Mouse (Mus musculus) activated CD4-positive, CD25-positive, alpha-beta regulatory T cell, adult 4 months (primary cell): ENCODE measurements at regions not wholly inside any gene's neighbourhood (a gene's known extent, or its start where the extent isn't known, plus 50 kb on each side); places are given as distances from the start of the nearest gene placed in this dataset.

Source experiments
- ATAC-seq: one replicate; pipeline ENCODE4 v1.8.0; 2017

DNA sequence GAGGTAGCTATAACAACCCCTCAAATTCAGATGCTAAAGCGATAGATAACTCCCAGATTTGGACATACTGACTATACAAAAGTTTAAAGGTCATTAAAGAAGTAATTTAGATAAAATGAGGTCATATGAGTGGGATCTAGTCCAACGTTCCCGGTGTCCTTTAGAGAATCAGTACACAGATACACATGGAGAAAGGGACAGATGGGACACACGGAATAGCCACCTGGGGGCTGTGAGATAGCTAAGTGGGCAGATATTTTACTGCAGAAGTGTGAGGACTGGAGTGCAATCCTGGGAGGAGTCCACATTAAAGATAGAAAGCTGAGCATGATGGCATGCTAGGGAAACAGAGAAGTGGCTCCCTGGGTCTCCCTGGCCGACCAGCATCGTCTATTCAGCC, 164.1 kb upstream of the Castor2 start:
- ATAC-seq = no peak

DNA sequence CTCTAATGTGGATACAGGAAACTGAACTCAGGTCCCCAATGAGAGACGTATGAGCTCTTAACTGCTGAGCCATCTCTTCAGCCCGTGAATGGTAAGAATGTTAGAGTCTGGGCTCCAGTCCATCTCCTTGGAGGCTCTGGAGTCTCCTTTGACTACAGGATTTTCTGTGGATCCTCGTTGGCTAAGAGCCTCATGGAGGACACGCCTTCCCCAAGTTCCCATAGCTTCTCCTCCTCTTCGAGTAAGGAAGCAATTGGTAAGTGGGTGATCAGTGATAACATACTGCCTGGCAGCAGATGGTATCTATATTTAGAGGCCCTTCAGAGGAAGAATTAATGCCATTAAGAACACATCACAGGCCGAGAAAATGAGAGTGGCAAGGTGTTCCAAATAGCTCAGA, 164.5 kb upstream of the Castor2 start:
- ATAC-seq = no peak

DNA sequence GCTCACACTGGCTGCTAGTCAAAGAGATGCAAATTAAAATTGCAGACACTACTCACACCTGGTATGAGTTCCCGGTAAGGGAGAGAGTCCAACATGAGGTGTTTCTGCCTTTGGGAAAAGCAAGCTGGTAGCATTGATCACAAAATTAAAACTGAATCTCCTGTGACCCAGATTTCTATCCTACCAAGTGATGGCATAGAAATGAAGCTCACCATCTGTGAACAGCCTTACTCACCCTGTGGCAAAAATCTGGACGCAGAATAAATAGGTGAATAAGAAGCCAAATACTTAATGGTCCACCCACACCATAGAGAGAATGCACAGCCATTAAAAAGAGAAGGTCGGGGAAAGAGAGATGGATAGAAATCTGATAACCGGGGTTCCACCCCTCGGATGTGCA, 169.4 kb upstream of the Castor2 start:
- ATAC-seq = no peak

DNA sequence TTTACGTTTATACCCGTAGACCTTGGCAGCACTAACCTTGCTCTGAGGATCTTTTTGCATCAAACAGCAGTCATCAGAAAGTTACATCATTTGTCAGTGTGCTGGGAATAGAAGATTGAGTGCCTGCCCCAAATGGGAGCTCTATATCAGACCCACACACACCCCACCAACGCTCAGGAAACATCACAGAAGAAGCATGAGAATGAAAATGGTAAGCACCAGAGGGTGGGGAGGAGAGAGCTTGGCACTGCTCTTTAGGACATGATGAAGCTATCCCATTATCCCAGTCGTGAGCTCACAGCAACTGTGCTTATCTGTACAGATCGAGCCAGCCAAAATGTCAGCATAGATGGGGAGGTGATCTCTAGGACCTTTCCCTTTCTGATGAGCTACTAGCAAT, 172.5 kb upstream of the Castor2 start:
- no peak for ATAC-seq

DNA sequence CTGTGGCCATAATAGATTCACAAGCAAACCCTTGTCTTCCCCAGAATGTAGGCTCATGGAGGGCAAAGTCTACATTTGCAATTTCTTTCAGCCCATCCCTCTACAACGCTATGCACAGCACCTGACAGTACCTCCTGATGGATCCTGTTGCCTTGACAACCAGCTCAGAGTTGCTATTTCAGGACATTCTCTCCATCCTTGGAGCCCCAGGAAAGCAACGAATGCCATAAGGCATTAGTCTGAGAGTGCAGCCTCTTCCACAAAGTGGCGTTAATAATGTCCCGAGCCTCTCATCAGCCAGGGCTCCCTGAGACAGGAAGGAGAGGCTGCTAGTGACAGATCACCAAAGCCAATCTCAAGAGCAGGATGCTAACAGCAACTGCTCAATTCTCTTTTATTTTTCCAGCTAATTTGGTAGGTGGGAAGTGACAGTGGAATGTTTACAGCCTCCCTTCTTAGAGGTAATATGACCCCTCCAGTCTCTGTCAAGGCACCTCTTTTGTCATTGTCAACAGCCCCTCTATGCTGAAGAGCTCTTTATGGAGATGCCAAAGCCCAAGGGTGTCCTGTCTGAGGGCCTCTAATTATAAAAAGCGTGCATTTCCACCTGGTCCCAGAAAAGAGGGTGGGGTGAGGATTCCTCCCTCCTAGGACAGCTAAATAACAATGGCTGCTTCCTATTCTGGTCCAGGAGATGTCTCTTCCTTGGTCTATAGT, 174.2 kb upstream of the Castor2 start:
- no peak for ATAC-seq

DNA sequence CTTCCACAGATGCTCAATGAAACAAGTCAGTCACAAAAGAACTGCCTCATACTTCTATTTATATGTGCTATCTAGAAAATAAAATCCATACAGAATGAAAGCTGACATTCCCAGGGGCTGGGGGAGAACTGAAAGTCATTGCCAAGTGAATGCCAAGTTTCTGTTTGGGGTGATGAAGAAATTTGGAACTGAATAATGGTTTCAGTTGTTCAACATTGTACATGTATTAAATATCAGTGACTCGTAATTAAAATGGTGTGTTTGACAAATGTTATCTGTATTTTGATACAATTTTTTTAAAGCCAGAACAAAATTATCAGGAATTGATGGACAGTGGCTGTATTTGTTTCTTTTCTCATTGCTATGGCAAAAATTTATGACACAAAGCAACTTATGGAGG, 177.3 kb upstream of the Castor2 start:
- no peak for ATAC-seq

DNA sequence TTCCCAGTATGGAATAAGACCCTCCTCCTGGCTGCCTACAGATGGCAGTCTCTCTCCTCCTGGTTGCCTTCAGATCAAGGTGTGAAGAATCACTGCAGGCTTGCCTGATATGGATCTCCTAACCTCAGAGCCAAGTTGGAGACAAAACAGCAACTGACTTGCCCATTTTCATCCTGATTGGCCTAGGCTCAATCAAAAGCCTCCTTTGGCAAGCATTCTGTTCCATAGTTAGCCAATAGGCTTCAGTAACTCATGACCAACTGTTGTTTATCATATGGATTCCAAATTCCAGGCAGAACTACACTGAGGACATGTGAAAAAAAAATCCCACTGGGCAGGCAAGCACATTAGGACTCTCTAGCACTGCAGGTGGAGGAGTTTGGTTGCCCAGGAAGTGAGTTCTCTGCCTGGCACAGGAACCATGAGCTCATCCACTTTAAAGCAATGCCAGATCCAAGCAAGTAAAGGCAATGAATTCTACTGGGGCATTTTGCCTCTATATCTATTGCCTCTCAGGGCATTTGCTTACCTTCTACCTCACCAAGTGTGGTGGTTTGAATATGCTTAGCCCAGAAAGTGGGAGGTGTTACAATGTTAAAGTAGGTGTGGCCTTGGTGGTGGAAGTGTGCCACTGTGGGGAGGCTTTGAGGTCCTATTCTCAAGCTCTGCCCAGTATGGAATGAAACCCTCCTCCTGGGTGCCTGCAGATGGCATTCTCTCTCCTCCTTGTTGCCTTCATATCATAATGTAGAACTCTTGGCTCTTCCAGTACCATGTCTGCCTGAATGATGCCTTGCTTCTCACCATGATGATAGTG, 183.6 kb upstream of the Castor2 start:
- no peak for ATAC-seq

DNA sequence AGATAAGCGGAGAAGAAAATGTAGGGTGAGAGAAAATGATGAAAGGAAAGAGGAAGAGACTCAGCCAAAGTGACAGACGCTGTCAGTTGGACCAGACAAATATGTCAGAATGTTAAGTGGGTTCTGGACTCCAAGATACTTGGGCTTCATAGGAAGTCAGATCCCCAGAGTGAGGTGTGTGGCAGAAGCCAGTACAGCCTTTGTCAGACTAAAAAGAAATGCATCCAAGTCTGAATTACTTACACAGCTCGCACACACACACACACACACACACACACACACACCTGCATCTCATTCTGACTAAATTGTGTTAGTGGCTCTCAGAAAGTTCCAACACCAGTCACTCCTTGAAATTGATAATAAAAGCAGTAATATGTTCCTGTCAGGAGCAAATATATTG, 192.1 kb upstream of the Castor2 start:
- no peak for ATAC-seq

DNA sequence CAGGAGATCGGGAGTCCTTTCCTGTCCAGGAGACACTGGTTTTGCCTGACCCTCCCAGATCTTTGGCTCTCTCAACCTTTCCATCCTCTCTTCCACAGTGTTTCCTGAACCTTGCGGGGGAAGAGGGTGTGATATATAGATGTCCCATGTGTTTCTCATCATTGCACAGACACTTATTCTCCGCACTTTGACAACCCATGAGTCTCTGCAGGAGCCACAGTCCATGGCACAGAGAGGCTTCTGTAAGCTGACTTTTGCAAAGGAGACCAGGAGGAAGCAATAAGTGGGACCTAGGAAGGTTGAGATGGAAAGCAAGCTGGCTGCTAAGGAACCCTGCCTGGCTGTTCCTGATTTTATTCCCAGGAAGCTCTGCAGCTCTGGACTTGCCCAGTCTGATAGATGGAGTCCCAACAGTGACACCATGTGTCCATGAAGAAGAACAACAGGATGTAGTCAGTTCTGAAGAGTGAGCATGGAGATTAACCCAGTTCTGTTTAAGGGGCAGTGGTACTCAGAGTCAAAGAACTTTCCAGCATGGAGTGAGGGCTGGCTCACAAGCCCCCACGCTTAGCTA, 201.4 kb upstream of the Castor2 start:
- ATAC-seq = no peak

DNA sequence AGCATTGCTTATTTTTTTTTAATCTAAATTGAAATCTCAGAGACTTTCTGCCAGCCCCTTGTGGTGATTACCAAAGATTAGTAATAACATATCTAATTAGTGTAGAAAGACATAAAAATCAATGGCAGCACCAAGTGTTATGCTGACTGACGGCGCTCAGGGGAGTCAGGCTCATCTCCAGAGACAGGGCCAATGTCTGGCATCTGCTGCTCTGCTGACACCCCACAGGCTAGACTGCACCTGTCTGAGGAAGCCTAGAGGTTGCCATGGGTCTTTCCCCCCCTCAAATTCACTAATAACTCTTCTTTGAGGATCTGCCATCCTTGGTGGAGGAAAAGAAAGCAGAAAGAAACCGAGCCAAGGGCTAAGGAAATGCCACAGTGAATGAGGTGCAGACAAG, 208.8 kb upstream of the Castor2 start:
- no peak for ATAC-seq

DNA sequence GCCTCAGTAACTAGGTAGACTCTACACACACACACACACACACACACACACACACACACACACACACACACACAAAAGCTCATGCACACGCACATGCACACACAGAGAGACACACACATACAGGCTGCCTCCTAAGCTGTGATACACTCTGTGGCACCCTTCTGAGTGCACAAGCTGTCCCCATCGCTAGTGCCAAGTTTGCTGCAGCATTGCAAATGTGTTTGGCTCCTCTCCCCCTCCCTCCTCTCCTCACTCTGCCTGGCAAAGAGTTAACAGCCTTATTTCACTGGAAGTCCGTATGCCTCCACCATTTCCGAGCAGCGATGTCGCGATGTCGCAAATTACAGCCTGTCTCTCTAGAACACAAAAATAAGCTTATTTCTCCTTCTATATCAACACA, 209.7 kb upstream of the Castor2 start:
- ATAC-seq = no peak

DNA sequence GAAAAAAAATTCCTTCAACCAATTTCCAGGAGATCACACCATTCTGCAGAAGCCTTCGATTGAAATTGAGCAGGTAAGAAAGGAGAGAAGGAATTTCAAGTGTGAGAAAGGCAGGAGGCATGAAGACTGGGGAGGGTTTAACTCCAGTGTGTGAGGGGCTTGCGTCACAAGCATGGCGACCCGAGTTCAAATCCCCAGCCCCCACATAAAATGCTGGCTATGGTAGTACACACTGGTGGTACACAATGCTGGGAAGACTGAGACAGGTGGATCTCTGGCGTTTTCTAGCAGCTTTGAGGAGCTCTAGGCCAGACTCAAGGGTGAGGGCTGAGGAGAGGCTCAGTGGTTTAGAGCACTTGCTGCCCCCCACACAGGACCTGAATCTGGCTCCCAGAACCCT, 214.0 kb upstream of the Castor2 start:
- no peak for ATAC-seq

DNA sequence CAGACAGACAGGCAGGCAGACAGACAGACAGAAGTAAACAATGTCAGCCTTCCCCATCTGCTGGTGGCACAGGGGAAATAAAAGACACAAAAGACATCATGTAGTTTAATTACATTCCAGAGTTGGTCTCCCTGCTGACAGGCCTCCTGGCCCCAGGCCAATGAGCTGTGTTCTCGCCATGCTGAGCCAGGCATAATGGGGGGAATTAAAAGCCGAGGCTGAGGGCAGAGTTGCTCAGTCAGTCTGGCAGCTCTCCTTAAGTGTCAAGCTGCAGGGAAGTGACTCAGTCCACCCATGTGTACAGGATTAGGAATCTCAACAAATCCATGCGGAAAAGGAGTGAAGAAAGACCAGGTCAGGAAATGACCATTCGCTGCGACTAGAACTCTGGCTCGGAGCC, 214.5 kb upstream of the Castor2 start:
- no peak for ATAC-seq

DNA sequence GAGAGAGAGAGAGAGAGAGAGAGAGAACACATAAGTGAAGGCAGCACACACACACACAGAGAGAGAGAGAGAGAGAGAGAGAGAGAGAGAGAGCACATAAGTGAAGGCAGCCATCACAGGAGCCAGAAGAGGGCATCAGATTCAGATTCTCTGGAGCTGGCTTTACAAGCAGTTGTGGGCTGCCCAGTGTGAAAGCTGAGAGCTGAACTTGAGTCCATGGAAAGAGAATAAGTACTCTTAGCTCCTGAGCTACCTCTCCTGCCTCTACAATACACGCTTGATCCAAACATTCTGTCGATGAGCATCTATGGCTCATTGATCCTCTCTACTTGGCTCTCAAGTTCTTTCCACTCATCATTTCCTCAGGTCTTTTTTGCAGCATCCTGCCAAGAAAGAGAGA, 214.9 kb upstream of the Castor2 start:
- ATAC-seq = no peak

DNA sequence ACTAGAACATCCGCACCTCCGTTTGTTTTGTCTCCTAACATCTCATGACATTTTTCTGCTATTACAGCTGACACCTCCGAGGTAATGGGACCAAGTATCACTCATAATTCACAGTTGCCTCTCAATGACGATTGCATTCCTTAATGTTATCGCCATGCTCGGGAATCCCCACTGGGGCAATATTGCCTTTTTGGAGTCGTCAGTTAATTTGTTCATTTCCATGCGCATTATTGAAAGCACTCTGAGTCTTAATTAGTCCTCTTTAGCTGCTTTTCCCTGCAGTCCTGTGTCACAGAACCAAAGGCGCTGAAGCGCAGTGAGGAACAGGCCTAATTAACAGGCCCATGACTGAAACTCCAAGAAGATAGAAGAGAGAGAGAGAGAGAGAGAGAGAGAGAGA, 255.0 kb upstream of the Castor2 start:
- ATAC-seq = no peak

DNA sequence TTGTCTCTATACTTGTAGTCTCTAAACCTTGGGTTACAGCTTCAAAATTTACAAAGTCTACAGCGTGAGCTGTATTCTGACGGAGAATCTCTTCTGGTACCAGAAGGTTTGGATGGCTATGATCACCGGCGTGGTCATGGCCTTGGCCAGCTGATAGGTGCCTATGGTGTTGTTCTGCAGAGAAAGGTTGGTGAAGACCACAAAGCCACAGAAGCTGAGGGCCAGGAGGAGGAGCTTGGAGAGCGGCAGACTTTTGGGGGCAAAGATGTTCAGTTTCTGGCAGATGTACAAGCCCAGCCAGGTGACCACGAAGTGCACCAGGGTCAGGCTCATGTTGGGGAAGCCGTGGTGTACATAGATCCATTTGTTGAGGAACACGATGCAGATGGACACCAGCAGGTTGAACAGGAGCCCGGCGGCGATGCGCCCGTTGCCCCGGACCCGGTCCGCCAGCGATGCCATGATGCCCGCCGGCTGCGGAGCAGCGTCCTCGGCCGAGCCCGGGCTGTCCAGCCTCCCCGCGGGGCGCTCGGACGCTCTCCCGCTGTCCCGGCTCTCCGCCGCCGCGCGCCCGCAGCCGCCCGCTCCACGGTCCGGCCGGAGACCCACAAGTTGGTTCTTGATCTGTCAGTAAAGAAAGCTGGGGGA, 257.3 kb upstream of the Castor2 start:
- ATAC-seq = peak; percentile 14

DNA sequence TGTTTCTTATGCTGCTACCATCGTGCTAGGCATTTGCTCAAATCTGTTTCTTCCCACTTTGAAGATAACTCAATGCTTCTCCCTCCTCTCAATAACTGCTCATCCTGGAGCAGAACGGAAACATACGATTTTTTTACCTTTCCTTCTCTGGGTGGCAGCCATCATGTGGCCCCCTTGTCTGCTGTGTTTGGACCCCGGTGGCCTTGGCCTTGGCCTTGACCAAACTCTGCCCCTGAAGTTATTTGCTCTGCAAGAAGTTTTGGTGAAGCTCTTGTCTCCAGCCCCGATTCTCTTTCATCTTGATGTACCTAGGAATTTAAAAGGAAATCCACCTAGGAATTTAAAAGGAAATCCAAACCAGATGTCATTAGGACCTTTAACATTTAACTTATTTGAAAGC, 261.2 kb upstream of the Castor2 start:
- no peak for ATAC-seq

DNA sequence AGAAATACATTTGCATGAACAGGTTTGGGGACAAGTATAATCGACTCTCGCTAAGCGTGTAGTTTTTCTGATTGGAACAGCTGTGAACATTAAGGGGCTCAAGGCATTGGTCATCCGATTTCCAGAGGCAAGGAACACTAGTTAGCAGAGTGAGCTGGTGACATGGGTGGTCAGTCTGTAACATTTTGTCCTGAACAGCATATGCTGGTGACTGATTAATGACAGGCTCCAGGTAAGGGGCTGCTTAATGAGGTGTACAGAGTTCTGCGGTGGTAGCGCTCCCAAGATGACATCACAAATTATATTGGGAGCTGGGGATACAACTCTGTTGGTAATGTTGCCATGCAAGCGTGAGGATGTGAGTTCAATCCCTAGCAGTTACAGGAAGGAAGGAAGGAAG, 266.3 kb upstream of the Castor2 start:
- ATAC-seq = no peak

DNA sequence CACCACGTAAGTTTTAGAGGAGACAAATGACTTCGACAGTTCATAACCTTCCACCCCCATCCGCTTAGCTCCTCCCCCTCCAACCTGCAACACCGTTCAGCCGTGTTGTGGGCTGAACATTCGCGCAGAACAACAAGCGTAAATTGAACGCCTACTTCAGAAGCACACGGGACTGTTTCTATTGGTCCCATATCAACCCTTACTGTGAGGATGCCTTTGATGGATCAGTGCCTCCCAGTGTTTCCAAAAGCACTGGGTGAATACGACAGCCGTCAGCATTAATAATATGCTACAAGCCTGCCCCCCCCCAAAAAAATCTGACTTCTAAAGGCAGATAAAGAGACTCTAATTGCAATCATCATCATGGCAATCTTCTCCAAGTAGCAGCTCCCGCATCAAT, 271.3 kb upstream of the Castor2 start:
- no peak for ATAC-seq

DNA sequence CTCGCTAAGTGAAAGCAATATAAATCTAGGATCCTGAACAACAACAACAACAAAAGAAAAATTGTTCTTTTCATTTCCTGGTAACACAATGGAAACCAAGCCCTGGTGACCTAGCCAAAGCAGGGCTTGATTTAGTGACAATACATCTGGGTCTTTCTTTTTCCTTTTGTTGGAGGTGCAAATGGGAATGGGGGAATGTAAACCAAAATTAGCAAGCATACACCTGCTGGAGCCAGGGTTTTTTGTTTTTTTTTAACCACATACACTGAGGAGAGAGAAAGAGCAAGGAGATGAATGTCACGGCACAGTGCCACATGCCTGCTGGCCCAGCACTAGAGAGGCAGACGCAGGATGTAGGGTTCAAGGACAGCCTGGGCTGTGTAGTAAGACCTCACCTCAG, 275.6 kb upstream of the Castor2 start:
- no peak for ATAC-seq

DNA sequence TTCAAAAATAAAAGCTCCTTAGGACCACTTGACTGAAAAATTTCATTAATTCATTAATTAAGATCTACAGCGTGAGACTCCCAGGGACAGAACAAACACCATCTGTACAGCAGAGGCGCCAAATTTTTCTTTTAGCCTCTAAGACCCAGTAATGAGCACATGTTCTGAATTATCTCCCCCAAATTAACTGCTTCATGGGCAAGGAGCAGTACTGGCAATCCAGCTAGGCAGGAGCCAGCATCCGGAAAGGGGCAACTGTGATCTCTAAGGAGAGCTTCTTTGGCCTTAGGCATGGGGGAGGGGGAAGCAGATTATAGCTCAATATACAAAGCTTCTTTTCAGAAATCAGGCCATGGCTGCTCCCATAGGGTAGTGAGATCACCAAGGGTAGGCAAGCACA, 278.2 kb upstream of the Castor2 start:
- no peak for ATAC-seq

DNA sequence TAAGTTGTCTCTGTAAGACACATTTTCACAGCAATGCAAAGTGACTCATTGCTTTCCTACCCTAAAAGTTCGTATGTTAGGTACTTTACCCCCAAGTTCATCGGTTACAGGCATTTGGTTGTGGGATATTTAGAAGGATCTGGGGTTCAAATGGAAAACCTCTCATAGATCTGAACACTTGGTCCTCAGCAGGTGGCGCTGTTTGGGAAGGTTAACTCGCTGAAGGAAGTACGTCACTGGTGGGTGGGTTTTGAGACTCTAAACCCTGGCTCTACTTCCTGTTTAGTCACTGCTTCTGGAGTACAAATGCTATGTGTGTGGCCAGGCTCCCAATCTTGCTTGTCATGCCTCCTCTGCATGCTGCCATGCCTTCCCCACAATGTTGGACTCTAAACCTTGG, 284.0 kb upstream of the Castor2 start:
- no peak for ATAC-seq

DNA sequence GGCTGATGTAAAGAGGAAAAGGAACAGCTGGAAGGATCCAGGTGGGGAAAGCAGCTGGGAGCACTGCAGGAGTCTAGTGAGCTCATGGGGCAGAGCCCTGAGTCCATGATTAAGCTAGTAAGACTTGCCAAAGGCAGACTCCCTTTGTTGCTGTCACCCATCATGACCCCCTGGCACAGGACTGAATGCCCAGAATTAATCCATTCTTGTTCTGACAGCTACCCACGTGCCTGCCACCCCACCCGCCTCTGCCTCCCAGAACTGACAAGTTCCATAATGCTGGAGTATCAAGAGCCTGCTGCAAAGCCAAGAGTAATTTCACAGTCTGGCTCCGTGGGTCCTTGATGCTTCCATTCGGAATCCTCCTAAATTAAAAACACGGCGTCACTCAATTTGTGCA, 285.1 kb upstream of the Castor2 start:
- ATAC-seq = no peak

DNA sequence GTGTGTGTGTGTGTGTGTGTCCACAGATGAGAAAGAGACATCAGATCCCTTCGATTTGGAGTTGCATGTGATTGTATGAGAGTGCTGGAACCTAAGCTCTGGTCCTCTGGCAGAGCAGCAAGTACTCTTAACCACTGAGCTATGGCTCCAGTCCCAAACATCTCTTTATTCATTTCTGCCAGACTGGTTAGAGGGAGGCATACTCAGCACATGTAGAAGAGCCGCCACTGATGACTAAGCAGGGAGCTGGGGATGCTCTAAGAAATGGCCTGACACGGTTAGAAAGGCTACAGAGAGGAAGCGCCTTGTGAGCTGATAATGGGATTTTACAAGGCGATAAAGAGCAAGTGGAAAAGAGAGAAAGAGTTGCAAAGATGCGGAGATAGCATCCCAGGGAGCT, 287.3 kb upstream of the Castor2 start:
- ATAC-seq = no peak
